Mouse (Mus musculus) gastrocnemius, adult 8-10 months (tissue): ENCODE results near the gene Mrtfa. TPM values are rescaled to one million over a fixed set of nuclear protein-coding genes. Genes with fewer than 3 reads are reported as not detected.
"Not testable (repeated sequence)": the region's sequence is repeated elsewhere in the genome, so short reads cannot be mapped to it uniquely, and the experiment has no call there.

Source experiments
- DNase-seq, 2 experiments: peaks; one replicate each; pipeline ENCODE4 v3.0.0; 2022; ENCODE audit warnings: low spot score in 2 of 2
- total RNA-seq, 4 experiments: library from RNA; stranded (reverse); gene quantifications; 2 replicates each; pipeline ENCODE4 v1.2.4; 2022

Mrtfa gene
- total RNA-seq: 10 to 100 TPM; 13.8 to 23.9 (median 17.8) TPM

DNA sequence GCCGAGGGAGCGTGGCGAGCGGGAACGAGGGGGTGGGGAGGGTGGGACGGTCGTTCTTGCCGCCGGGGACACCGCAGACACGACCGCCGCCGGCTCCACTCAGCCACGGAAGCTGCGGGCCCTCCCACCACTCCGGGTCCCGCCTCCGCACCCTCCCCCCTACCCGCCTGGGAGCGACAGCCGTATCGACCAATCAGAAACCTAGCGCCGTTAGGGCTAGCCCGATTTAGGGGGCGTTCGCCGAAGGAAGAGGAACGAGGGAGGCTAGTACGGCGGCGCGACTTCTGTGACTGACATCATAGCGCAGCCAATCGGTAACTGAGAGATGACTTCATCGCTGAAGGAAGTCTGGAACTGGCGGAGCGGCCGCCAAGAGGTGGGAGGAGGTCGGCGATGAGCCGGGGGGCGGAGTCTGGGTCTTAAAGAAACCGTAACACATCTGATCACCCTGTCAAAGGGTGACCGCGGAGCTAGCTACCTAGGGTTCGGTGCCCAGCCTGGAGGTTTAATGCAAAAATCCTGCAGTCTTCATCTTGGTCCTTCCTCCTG lies at the start of gene Mrtfa:
TSS of gene Mrtfa (minus strand) at position 128 of the 549 bp plus-strand sequence.
- peak; percentile 99 for DNase-seq

DNA sequence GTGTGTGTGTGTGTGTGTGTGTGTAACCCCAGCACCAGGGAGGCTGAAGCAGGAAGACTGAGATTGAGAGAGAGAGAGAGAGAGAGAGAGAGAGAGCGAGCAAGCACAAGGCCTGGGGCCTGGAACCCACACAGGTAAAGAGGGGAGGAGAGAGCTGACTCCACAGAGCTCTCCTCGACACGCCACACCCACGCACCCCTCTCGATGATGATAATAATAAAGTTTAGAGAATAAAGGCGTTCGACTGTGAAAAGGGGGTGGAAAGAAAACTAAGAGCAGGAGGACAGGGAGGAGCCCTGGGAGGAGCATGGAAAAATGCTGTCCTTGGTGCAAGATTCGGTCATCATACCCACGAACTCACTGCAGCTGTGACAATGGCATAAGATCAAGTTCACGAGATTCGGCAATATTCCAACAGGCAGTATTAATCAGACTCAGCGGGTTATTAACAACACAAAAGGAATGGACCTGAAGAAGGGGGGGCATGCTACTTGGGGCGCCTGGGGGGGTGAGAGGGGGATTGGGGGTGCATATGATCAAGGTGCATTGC lies 49.3 kb upstream of the Mrtfa start:
- DNase-seq: no peak

GRCm38 (mm10) chr15:81239261-81239660 lies 48.7 kb upstream of the Mrtfa start:
- DNase-seq: peak in 1 of 2 experiments; percentile 51

- no peak for DNase-seq
Measured at GRCm38 (mm10) chr15:81237471-81237870, 46.9 kb upstream of the Mrtfa start.

GRCm38 (mm10) chr15:81236062-81236461 lies 45.5 kb upstream of the Mrtfa start:
- no peak for DNase-seq

DNA sequence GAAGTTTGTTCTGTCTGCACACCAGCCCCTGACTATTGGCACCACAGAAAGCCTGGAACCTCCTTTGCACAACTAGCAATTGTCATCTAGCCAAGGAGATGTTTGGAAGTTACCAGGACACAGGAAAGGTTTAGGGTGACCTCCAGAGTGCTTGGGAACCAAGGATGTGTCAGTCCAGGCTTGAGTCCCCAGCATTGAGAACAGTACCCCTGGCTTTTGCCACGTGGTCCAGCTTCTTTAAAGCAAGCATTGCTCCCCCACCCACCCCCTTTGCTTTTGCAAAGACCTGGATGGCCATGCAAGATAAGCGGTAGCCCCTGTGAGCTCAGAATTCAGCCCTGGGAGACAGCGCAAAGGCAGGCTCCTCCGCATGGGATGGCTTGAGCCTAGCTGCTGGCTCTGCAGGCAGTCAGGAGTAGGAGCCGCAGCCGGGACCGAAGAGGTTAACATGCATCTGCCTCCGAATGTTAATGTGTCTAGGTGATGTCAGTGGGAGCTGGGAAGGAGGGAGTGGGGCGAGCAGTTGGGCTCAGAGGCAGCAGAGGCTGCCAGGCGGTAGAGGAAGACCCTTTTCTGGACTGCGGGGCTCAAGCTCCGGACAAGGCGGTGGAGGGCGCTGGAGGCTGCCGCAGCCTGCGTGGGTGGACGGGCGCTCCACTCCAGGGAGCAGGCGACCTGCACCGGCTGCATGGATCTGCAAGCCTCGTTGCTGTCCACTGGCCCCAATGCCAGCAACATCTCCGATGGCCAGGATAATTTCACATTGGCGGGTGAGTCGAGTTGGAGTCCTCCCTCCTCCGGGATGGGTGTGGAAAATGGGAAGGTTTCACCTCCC lies 44.7 kb upstream of the Mrtfa start, which contains the start of gene Mchr1:
TSS of gene Mchr1 (plus strand) at position 414 of the 835 bp plus-strand sequence.
- DNase-seq: peak; percentile 37 to 42

- no peak for DNase-seq
Measured at GRCm38 (mm10) chr15:81231325-81231724, 40.8 kb upstream of the Mrtfa start.

- DNase-seq: no peak
Measured at GRCm38 (mm10) chr15:81229791-81230190, 39.2 kb upstream of the Mrtfa start.

- no peak for DNase-seq
Measured at GRCm38 (mm10) chr15:81228258-81228657, 37.7 kb upstream of the Mrtfa start.

GRCm38 (mm10) chr15:81227275-81227674 lies 36.7 kb upstream of the Mrtfa start:
- DNase-seq: no peak

DNA sequence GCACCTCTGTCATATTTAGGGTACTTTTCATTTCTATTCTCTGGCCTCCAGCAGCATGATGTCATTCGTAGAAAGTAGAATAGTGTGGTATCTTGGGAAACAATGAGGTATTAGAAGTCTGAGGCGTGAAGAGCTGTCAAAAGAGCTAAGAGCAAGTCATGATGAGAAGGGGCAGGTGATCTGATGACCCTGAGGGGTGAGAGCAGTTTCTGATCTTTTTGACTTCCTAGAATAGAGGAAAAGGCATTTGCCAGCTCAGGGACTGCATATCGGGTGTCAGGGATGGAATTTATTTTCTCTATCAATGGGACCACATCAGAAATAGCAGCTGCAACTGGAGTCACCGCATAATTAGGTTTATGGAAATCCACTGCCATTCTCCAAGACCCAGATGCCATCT lies 36.2 kb upstream of the Mrtfa start:
- no peak for DNase-seq

DNA sequence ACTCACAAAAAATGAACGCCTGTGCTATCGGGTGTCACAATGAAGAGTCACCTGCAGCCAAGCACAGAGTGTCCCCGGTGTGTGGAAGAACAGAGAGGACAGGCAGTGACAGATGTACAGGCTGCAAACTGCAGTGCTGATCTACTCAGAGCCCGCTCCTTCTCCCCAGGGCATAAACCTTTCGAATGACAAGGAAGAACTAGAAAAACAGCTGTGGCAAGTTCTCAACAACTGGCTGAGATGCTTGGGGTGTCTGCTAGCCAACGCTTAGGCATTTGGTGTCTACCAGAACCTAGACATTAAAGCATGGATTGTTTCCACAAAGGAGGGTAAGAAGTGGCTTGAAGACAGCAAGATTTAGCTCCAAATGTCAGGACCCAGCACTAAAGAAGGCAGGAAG lies 35.2 kb upstream of the Mrtfa start:
- no peak for DNase-seq

DNA sequence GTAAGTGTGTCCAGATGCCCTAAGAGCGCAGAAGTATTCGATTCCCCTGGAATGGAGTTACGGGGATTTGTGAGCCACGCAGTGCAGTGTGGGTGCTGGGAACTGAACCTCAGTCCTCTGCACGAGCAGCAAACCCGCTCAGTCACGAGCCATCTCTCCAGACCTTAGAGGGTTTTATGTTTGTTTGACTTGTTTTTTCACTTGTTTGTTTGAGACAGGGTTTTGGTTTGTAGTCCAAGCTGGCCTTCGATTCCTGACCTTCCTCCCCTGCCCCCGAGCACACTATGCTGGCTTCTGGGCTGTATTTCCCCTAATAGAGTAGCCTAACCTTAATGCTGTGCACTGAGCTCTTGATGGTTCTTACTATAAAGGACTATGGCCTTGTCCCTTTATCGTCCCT lies 34.5 kb upstream of the Mrtfa start:
- no peak for DNase-seq

- DNase-seq: peak; percentile 72 to 84
Measured at GRCm38 (mm10) chr15:81221446-81221845, 30.9 kb upstream of the Mrtfa start.

DNA sequence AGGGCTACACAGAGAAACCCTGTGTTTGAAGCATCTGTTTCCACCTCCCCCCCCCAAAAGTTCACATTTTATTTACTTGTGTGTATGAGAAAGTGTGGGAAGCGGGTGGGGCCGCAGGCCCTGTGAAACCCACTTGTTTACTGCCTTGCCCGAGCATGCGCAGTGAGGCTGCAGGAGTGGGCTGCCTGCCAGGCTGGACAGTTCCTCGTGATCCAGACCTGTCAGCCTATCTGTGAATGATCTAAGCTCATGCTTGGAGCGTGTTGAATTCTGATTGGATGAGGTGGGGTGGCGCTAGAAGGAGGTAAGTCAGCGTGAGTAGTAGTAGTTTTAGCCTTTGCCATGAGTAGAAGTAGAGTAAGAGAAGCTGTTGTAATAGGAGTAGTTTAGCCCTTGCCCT lies 29.5 kb upstream of the Mrtfa start:
- DNase-seq: not testable (repeated sequence)

- DNase-seq: no peak
Measured at GRCm38 (mm10) chr15:81219054-81219453, 28.5 kb upstream of the Mrtfa start.

GRCm38 (mm10) chr15:81216906-81217653 lies 26.5 kb upstream of the Mrtfa start:
- DNase-seq: no peak

- DNase-seq: peak; percentile 73 to 84
Measured at GRCm38 (mm10) chr15:81212976-81213375, 22.4 kb upstream of the Mrtfa start.

- no peak for DNase-seq
Measured at GRCm38 (mm10) chr15:81210496-81210895, 19.9 kb upstream of the Mrtfa start.

DNA sequence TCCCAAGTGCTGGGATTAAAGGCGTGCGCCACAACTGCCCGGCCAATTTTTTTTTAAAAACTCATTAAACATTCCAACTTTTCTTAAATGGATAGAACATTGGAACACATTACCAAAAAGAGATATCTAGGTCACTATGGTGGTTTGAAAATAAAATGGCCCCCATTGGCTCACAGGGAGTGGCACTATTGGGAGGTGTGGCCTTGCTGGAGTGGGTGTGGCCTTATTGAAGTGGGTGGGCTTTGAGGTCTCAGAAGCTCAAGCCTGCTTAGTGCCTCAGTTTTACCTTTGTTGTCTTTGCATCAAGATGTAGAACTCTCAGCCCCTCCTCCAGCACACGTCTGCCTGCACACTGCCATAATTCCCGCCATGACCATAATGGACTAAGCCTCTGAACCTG lies 11.9 kb upstream of the Mrtfa start:
- no peak for DNase-seq

GRCm38 (mm10) chr15:81199372-81199959 lies 8.9 kb upstream of the Mrtfa start:
- peak in 1 of 2 experiments; percentile 50 for DNase-seq
